Mouse (Mus musculus): ENCODE measurements around the gene Dcun1d1. TPM values are rescaled to one million over a fixed set of nuclear protein-coding genes. Genes with fewer than 3 reads are reported as not detected.

The Dcun1d1 gene
- total and polyA plus RNA-seq, 3 experiments = 14.8 to 144 (median 136) TPM

DNA sequence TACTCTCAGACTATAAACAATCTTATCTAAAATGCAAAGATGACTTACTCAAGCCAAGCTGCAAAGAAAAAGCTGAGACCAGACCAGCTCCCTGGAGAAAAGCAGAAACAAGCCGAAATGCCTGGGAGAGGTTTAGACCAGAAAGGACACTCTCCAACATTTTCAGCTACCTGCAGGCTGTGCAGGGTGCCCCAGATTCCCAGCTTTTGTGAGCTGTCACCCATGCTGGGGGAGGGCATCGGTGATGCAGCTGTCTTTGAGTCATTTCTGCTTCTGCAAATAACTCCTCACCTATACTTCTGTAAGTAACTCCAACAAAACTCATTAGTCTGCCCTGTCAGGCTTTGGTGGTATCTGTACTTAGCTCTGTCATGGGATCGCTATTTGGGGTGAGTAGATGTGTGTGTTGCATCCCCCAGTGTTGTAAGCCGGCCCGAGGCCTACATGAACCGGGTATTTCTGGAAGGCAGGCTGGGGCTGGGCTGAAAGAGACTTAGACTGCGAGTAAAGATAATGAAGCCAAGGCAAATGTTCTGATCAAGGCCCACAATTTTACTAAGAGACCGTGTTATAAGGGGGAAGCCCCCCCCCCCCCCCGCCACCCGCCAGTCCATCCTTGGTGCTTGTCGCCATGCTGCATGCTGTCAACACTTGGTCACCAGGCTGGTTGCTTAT lies 17.8 kb upstream of the Dcun1d1 start:
- H3K36me3 ChIP-seq (replicated peaks) = peaks cover 3% of the 10 kb centered on the region

DNA sequence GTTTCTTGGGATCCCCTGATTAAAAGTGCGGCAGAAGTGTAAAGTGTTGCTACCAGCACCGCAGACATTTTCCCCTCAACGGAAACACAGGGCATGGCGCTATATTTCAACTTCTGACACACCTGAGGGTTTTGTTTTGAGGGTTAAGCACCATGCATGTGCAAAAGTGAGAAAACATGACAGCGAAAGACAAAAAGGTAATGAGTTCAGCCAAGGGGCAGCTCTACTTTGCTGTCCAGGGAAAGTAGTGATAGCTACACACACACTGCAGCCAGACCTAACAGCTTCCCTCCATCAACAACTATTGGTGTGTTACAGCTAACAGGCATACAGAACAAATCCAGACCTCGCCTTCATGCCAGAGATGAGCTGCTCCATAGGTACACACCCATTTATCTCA lies 16.6 kb upstream of the Dcun1d1 start:
- TF ChIP-seq CTCF (IDR thresholded peaks at IDR 0.05; ENCODE audit: low read depth, low read length) = no peak
- TF ChIP-seq TAL1 (conservative IDR thresholded peaks at IDR 0.05; ENCODE audit: low read depth, low read length) = no peak
- no peak for TF ChIP-seq GATA2 (IDR thresholded peaks at IDR 0.05; ENCODE audit: borderline replicate concordance, low read depth, low read length)
- no peak for TF ChIP-seq GATA1 (IDR thresholded peaks at IDR 0.05; ENCODE audit: borderline replicate concordance, low read length)
- TF ChIP-seq POLR2AphosphoS5 (IDR thresholded peaks at IDR 0.05; ENCODE audit: insufficient replicate concordance, low read depth, low read length) = no peak
- Histone ChIP-seq H3K4me3 (ENCODE audit: low read depth, low read length) (no peak overlapping the region), H3K9me3 (replicated peaks) (peaks cover 2% of the 10 kb centered on the region), H3K27me3 (ENCODE audit: insufficient read depth, low read length) (no peaks in the 10 kb centered on the region), H3K36me3 (replicated peaks) (no peaks in the 10 kb centered on the region), H3K4me1 (ENCODE audit: insufficient read depth, low read depth, low read length) (no peaks in the 10 kb centered on the region; the same call in 1 of the 2 replicates)
- ATAC-seq (ENCODE audit: extremely low read depth, insufficient number of reproducible peaks, low FRiP score, poor library complexity, severe bottlenecking) (no peak), DNase-seq (ENCODE audit: low spot score) (no peak)

More for the DNA sequence above, 17.8 kb upstream of the Dcun1d1 start:
- DNase-seq (ENCODE audit: low spot score) = no peak
- ATAC-seq (ENCODE audit: extremely low read depth, insufficient number of reproducible peaks, low FRiP score, poor library complexity, severe bottlenecking) = no peak
- Histone ChIP-seq H3K4me3 (ENCODE audit: low read depth, low read length) (no peak overlapping the region), H3K9me3 (replicated peaks) (peaks cover 2% of the 10 kb centered on the region), H3K4me1 (ENCODE audit: insufficient read depth, low read depth, low read length) (no peaks in the 10 kb centered on the region; the same call in 1 of the 2 replicates), H3K27me3 (ENCODE audit: insufficient read depth, low read length) (no peaks in the 10 kb centered on the region)
- no peak for TF ChIP-seq TAL1 (conservative IDR thresholded peaks at IDR 0.05; ENCODE audit: low read depth, low read length)
- no peak for TF ChIP-seq GATA2 (IDR thresholded peaks at IDR 0.05; ENCODE audit: borderline replicate concordance, low read depth, low read length)
- TF ChIP-seq POLR2AphosphoS5 (IDR thresholded peaks at IDR 0.05; ENCODE audit: insufficient replicate concordance, low read depth, low read length) = no peak

DNA sequence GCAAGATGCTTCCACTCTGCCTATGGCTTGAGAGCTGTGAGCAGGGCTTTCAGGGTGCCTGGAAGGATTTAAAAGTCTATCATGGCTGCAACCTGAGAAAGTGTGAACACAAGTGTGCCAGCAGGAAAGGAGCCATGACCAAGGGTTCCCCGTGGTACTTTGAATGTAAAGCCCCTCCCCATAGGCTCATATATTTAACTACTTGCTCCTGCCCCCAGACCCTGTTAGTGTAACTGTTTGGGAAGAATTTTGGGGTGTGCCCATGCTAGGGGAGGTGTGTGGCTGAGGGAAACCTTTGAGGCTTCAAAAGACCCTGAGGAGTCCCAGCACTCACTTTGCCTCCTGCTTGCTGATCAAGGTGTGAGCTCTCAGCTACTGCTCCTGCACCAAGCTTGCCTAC lies 15.9 kb upstream of the Dcun1d1 start:
- peaks cover 2% of the 10 kb centered on the region for H3K9me3 ChIP-seq (replicated peaks)
- no peaks in the 10 kb centered on the region for H3K36me3 ChIP-seq (replicated peaks)
- H3K27me3 ChIP-seq (ENCODE audit: insufficient read depth, low read length) = no peaks in the 10 kb centered on the region
- TF ChIP-seq POLR2AphosphoS5 (IDR thresholded peaks at IDR 0.05; ENCODE audit: insufficient replicate concordance, low read depth, low read length) (no peak), GATA2 (IDR thresholded peaks at IDR 0.05; ENCODE audit: borderline replicate concordance, low read depth, low read length) (no peak), CTCF (IDR thresholded peaks at IDR 0.05; ENCODE audit: low read depth, low read length) (no peak), GATA1 (IDR thresholded peaks at IDR 0.05; ENCODE audit: borderline replicate concordance, low read length) (no peak), TAL1 (conservative IDR thresholded peaks at IDR 0.05; ENCODE audit: low read depth, low read length) (no peak)
- H3K4me1 ChIP-seq (ENCODE audit: insufficient read depth, low read depth, low read length) = no peaks in the 10 kb centered on the region; the same call in 1 of the 2 replicates
- no peak overlapping the region for H3K4me3 ChIP-seq (ENCODE audit: low read depth, low read length)
- DNase-seq (ENCODE audit: low spot score) (no peak), ATAC-seq (ENCODE audit: extremely low read depth, insufficient number of reproducible peaks, low FRiP score, poor library complexity, severe bottlenecking) (no peak)

DNA sequence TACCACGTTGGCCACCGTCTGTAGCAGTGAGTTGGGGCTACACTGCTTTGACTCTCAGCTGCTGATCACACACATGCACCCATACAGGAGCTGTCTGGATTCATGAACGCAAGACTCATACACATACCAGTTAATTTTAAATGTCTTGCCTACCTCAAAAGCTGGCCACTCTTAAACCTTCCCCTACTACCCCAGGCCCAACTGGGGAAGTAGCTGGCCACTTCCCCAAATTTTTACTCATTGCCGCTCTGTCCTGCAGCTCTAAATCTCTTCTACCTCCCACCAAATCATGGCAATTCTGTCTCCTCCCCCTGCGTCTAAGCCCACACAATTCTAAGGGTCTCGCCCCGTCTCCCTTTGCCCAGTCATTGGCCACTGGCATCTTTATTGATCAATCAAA lies 11.0 kb upstream of the Dcun1d1 start:
- Histone ChIP-seq H3K4me1 (ENCODE audit: insufficient read depth, low read depth, low read length) (peaks cover 7% of the 10 kb centered on the region), H3K36me3 (replicated peaks) (peaks cover 2% of the 10 kb centered on the region), H3K4me3 (ENCODE audit: low read depth, low read length) (no peak overlapping the region), H3K27me3 (ENCODE audit: insufficient read depth, low read length) (no peaks in the 10 kb centered on the region), H3K9me3 (replicated peaks) (no peaks in the 10 kb centered on the region)
- TF ChIP-seq GATA1 (IDR thresholded peaks at IDR 0.05; ENCODE audit: borderline replicate concordance, low read length) = no peak
- no peak for TF ChIP-seq TAL1 (conservative IDR thresholded peaks at IDR 0.05; ENCODE audit: low read depth, low read length)
- TF ChIP-seq CTCF (IDR thresholded peaks at IDR 0.05; ENCODE audit: low read depth, low read length) = no peak
- no peak for TF ChIP-seq GATA2 (IDR thresholded peaks at IDR 0.05; ENCODE audit: borderline replicate concordance, low read depth, low read length)
- no peak for TF ChIP-seq POLR2AphosphoS5 (IDR thresholded peaks at IDR 0.05; ENCODE audit: insufficient replicate concordance, low read depth, low read length)
- ATAC-seq (ENCODE audit: extremely low read depth, insufficient number of reproducible peaks, low FRiP score, poor library complexity, severe bottlenecking) (no peak), DNase-seq (ENCODE audit: low spot score) (no peak)

DNA sequence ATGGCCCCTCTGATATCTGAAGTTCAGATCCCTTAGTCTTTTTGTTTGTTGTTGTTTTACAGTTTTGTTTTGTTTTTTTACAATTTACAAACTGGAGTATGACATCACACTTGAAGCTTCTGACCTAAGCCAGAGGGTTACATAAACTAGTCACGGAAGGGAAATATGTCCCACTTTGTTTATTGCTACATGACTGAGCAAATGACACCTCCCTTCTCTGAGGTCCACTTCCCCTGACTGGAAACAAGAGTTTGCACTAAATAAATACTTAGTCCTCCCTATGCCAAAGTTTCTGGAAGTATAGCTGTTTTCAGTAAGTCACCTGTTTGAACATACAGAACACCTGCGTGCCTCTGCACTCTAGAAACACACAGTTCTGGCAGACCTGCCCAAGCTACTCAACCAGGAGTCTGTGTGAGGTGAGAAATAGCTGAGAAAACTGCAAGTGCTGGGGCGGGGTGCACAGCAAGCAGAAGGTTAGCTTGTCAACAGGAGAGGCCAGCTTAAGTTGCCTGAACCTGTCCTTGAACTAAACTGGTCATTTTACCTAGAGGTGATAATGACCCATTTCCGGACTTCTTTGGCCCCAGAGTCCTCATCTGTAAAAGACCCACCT lies 3.4 kb upstream of the Dcun1d1 start:
- no peak for DNase-seq (ENCODE audit: low spot score)
- ATAC-seq (ENCODE audit: extremely low read depth, insufficient number of reproducible peaks, low FRiP score, poor library complexity, severe bottlenecking) = no peak
- Histone ChIP-seq H3K4me1 (ENCODE audit: insufficient read depth, low read depth, low read length) (peaks cover 19% of the 10 kb centered on the region), H3K4me3 (ENCODE audit: low read depth, low read length) (no peak overlapping the region), H3K36me3 (replicated peaks) (peaks cover 56% of the 10 kb centered on the region), H3K27me3 (ENCODE audit: insufficient read depth, low read length) (no peaks in the 10 kb centered on the region), H3K9me3 (replicated peaks) (no peaks in the 10 kb centered on the region)
- no peak for TF ChIP-seq CTCF (IDR thresholded peaks at IDR 0.05; ENCODE audit: low read depth, low read length)
- TF ChIP-seq GATA2 (IDR thresholded peaks at IDR 0.05; ENCODE audit: borderline replicate concordance, low read depth, low read length) = no peak
- no peak for TF ChIP-seq GATA1 (IDR thresholded peaks at IDR 0.05; ENCODE audit: borderline replicate concordance, low read length)
- TF ChIP-seq TAL1 (conservative IDR thresholded peaks at IDR 0.05; ENCODE audit: low read depth, low read length) = no peak
- no peak for TF ChIP-seq POLR2AphosphoS5 (IDR thresholded peaks at IDR 0.05; ENCODE audit: insufficient replicate concordance, low read depth, low read length)

DNA sequence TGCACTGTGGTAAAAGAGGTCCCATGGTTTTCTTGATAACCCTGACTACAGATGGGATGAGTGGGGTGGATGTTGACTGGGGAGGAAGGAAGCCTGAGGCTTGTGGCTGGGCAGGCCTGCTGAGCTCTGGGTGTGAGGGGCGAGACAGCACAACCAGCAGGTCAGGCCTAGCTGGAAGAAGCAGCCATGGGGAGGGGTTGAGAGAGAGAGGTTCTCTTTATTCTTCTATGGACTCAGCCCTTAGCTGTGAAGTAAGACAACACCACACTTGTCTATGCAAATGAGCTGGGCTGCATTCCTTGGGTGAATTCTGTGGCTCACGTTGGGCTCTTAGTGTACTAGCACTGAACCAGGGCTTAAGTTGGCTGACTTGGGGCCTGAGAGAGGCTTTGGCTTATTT lies 2.8 kb upstream of the Dcun1d1 start:
- ATAC-seq (ENCODE audit: extremely low read depth, insufficient number of reproducible peaks, low FRiP score, poor library complexity, severe bottlenecking) = no peak
- Histone ChIP-seq H3K36me3 (replicated peaks) (peaks cover 62% of the 10 kb centered on the region), H3K4me1 (ENCODE audit: insufficient read depth, low read depth, low read length) (peaks cover 22% of the 10 kb centered on the region)

More for the DNA sequence above, 2.8 kb upstream of the Dcun1d1 start:
- no peaks in the 10 kb centered on the region for H3K27me3 ChIP-seq (ENCODE audit: insufficient read depth, low read length)
- H3K4me3 ChIP-seq (ENCODE audit: low read depth, low read length) = no peak overlapping the region
- TF ChIP-seq POLR2AphosphoS5 (IDR thresholded peaks at IDR 0.05; ENCODE audit: insufficient replicate concordance, low read depth, low read length) (no peak), CTCF (IDR thresholded peaks at IDR 0.05; ENCODE audit: low read depth, low read length) (no peak), TAL1 (conservative IDR thresholded peaks at IDR 0.05; ENCODE audit: low read depth, low read length) (no peak), GATA1 (IDR thresholded peaks at IDR 0.05; ENCODE audit: borderline replicate concordance, low read length) (no peak), GATA2 (IDR thresholded peaks at IDR 0.05; ENCODE audit: borderline replicate concordance, low read depth, low read length) (no peak)
- H3K9me3 ChIP-seq (replicated peaks) = no peaks in the 10 kb centered on the region
- no peak for DNase-seq (ENCODE audit: low spot score)

Measured in G1E (cell line).